Mouse (Mus musculus): ENCODE results near the gene Cdnf. TPM values are rescaled to one million over a fixed set of nuclear protein-coding genes. Genes with fewer than 3 reads are reported as not detected.

The Cdnf gene
- total RNA-seq (2017), result 1.1 and 3.7 TPM in 2 replicates

GRCm38 (mm10) chr2:3512552-3513454, at the start of gene Cdnf, which contains the start of the genes Gm45902 and Hspa14:
Gene Cdnf (plus strand): TSS chr2:3513030.
Gene Gm45902 (minus strand): TSS chr2:3512790.
Gene Hspa14 (minus strand): TSS chr2:3512814.
- ATAC-seq (replicated peaks in 1 of 2; ENCODE audit: insufficient read depth in 1 of 2, low FRiP score in 2 of 2, low TSS enrichment in 1 of 2, low read depth in 1 of 2, poor library complexity in 2 of 2, severe bottlenecking in 2 of 2), result peak; percentile 97 to 98

GRCm38 (mm10) chr2:3473891-3474290, 38.9 kb upstream of the Cdnf start:
- no peak for ATAC-seq (replicated peaks in 1 of 2; ENCODE audit: insufficient read depth in 1 of 2, low FRiP score in 2 of 2, low TSS enrichment in 1 of 2, low read depth in 1 of 2, poor library complexity in 2 of 2, severe bottlenecking in 2 of 2)

GRCm38 (mm10) chr2:3474361-3474805, 38.4 kb upstream of the Cdnf start:
- peak in 1 of 2 experiments; percentile 18; a peak in 3 of 4 replicates for ATAC-seq (replicated peaks in 1 of 2; ENCODE audit: insufficient read depth in 1 of 2, low FRiP score in 2 of 2, low TSS enrichment in 1 of 2, low read depth in 1 of 2, poor library complexity in 2 of 2, severe bottlenecking in 2 of 2)

GRCm38 (mm10) chr2:3474861-3475283, 38.0 kb upstream of the Cdnf start, which contains the start of gene Suv39h2:
Gene Suv39h2 (minus strand): TSS chr2:3475031.
- ATAC-seq (replicated peaks in 1 of 2; ENCODE audit: insufficient read depth in 1 of 2, low FRiP score in 2 of 2, low TSS enrichment in 1 of 2, low read depth in 1 of 2, poor library complexity in 2 of 2, severe bottlenecking in 2 of 2), result peak; percentile 93 to 94

- no peak for ATAC-seq (replicated peaks in 1 of 2; ENCODE audit: insufficient read depth in 1 of 2, low FRiP score in 2 of 2, low TSS enrichment in 1 of 2, low read depth in 1 of 2, poor library complexity in 2 of 2, severe bottlenecking in 2 of 2)
Observed at GRCm38 (mm10) chr2:3475746-3476251, 37.0 kb upstream of the Cdnf start.

- ATAC-seq (replicated peaks in 1 of 2; ENCODE audit: insufficient read depth in 1 of 2, low FRiP score in 2 of 2, low TSS enrichment in 1 of 2, low read depth in 1 of 2, poor library complexity in 2 of 2, severe bottlenecking in 2 of 2), result peak in 1 of 2 experiments; percentile 36; a peak in 1 of 4 replicates
Observed at GRCm38 (mm10) chr2:3480239-3480638, 32.6 kb upstream of the Cdnf start.

- ATAC-seq (replicated peaks in 1 of 2; ENCODE audit: insufficient read depth in 1 of 2, low FRiP score in 2 of 2, low TSS enrichment in 1 of 2, low read depth in 1 of 2, poor library complexity in 2 of 2, severe bottlenecking in 2 of 2), result no peak
Observed at GRCm38 (mm10) chr2:3489816-3490215, 23.0 kb upstream of the Cdnf start.

- ATAC-seq (replicated peaks in 1 of 2; ENCODE audit: insufficient read depth in 1 of 2, low FRiP score in 2 of 2, low TSS enrichment in 1 of 2, low read depth in 1 of 2, poor library complexity in 2 of 2, severe bottlenecking in 2 of 2), result no peak
Observed at GRCm38 (mm10) chr2:3493833-3494409, 18.9 kb upstream of the Cdnf start.

GRCm38 (mm10) chr2:3499543-3499942, 13.3 kb upstream of the Cdnf start:
- ATAC-seq (replicated peaks in 1 of 2; ENCODE audit: insufficient read depth in 1 of 2, low FRiP score in 2 of 2, low TSS enrichment in 1 of 2, low read depth in 1 of 2, poor library complexity in 2 of 2, severe bottlenecking in 2 of 2), result no peak

GRCm38 (mm10) chr2:3500886-3501285, 11.9 kb upstream of the Cdnf start:
- ATAC-seq (replicated peaks in 1 of 2; ENCODE audit: insufficient read depth in 1 of 2, low FRiP score in 2 of 2, low TSS enrichment in 1 of 2, low read depth in 1 of 2, poor library complexity in 2 of 2, severe bottlenecking in 2 of 2), result 0 out of 4 replicates have a peak, but pooled peaks of 1 of the 2 experiments have one; percentile 27

- peak; percentile 1 to 20; a peak in 2 of 4 replicates for ATAC-seq (replicated peaks in 1 of 2; ENCODE audit: insufficient read depth in 1 of 2, low FRiP score in 2 of 2, low TSS enrichment in 1 of 2, low read depth in 1 of 2, poor library complexity in 2 of 2, severe bottlenecking in 2 of 2)
Observed at GRCm38 (mm10) chr2:3512076-3512475, 754 bp upstream of the Cdnf start.

GRCm38 (mm10) chr2:3522558-3522957, 9.7 kb downstream of the Cdnf start:
- ATAC-seq (replicated peaks in 1 of 2; ENCODE audit: insufficient read depth in 1 of 2, low FRiP score in 2 of 2, low TSS enrichment in 1 of 2, low read depth in 1 of 2, poor library complexity in 2 of 2, severe bottlenecking in 2 of 2), result no peak

GRCm38 (mm10) chr2:3526288-3526687, 13.5 kb downstream of the Cdnf start:
- no peak for ATAC-seq (replicated peaks in 1 of 2; ENCODE audit: insufficient read depth in 1 of 2, low FRiP score in 2 of 2, low TSS enrichment in 1 of 2, low read depth in 1 of 2, poor library complexity in 2 of 2, severe bottlenecking in 2 of 2)

- ATAC-seq (replicated peaks in 1 of 2; ENCODE audit: insufficient read depth in 1 of 2, low FRiP score in 2 of 2, low TSS enrichment in 1 of 2, low read depth in 1 of 2, poor library complexity in 2 of 2, severe bottlenecking in 2 of 2), result 0 out of 4 replicates have a peak, but pooled peaks of 1 of the 2 experiments have one; percentile 22
Observed at GRCm38 (mm10) chr2:3541307-3542079, 28.7 kb downstream of the Cdnf start.

- no peak for ATAC-seq (replicated peaks in 1 of 2; ENCODE audit: insufficient read depth in 1 of 2, low FRiP score in 2 of 2, low TSS enrichment in 1 of 2, low read depth in 1 of 2, poor library complexity in 2 of 2, severe bottlenecking in 2 of 2)
Observed at GRCm38 (mm10) chr2:3546055-3546454, 33.2 kb downstream of the Cdnf start.

GRCm38 (mm10) chr2:3546588-3546987, 33.8 kb downstream of the Cdnf start:
- peak; percentile 65 to 88 for ATAC-seq (replicated peaks in 1 of 2; ENCODE audit: insufficient read depth in 1 of 2, low FRiP score in 2 of 2, low TSS enrichment in 1 of 2, low read depth in 1 of 2, poor library complexity in 2 of 2, severe bottlenecking in 2 of 2)

- no peak for ATAC-seq (replicated peaks in 1 of 2; ENCODE audit: insufficient read depth in 1 of 2, low FRiP score in 2 of 2, low TSS enrichment in 1 of 2, low read depth in 1 of 2, poor library complexity in 2 of 2, severe bottlenecking in 2 of 2)
Observed at GRCm38 (mm10) chr2:3570186-3570585, 57.4 kb downstream of the Cdnf start, which contains the start of gene Fam107b. Gene Fam107b (plus strand): TSS chr2:3570488.
